Mouse (Mus musculus) spleen, adult 2 months (tissue): ENCODE measurements around the gene Icmt. TPM values are rescaled to one million over a fixed set of nuclear protein-coding genes. Genes with fewer than 3 reads are reported as not detected.

ENCODE experiments used
- DNase-seq, 2 experiments: peaks; one replicate each; pipeline versions ENCODE4 v3.0.0 to v3.0.0-alpha.2; 2012 to 2021; ENCODE audit warnings: low spot score in 2 of 2, low read depth in 1 of 2
- H3K27ac ChIP-seq: fragments of 200-500 bp; 2 replicates; pipeline ENCODE4 v1.5.1; 2012; ENCODE audit warnings: low read length, inconsistent platforms; ENCODE audit not compliant: insufficient read depth
- H3K27me3 ChIP-seq: fragments of 200-500 bp; 2 replicates; pipeline ENCODE4 v1.6.1; 2012; ENCODE audit warnings: mild to moderate bottlenecking, moderate library complexity, low read length, inconsistent platforms; ENCODE audit not compliant: control insufficient read depth, insufficient read depth
- H3K36me3 ChIP-seq: fragments of 200-500 bp; 2 replicates; pipeline ENCODE4 v1.6.1; 2012; ENCODE audit warnings: mild to moderate bottlenecking, low read length, inconsistent platforms; ENCODE audit not compliant: control insufficient read depth, insufficient read depth
- H3K4me1 ChIP-seq: fragments of 200-500 bp; 2 replicates; pipeline ENCODE4 v1.6.1; 2011; ENCODE audit warnings: inconsistent platforms; ENCODE audit not compliant: control insufficient read depth, insufficient read depth, insufficient read length
- H3K4me3 ChIP-seq: fragments of 200-500 bp; 2 replicates; pipeline ENCODE4 v1.5.1; 2011; ENCODE audit warnings: mild to moderate bottlenecking, inconsistent platforms; ENCODE audit not compliant: insufficient read depth, insufficient read length; ENCODE audit errors: extremely low read depth
- CTCF ChIP-seq: fragments of 200-500 bp; IDR thresholded peaks from 2 replicates; pipeline ENCODE4 v1.5.1; 2011; ENCODE audit warnings: mild to moderate bottlenecking, inconsistent platforms; ENCODE audit not compliant: insufficient read depth, insufficient read length, insufficient replicate concordance; ENCODE audit errors: extremely low read depth
- POLR2A ChIP-seq: fragments of 200-500 bp; IDR thresholded peaks from 2 replicates; pipeline ENCODE4 v1.6.1; 2011; ENCODE audit warnings: low read depth, low read length, inconsistent platforms
- WGBS: fragments of 180-500 bp; shearing (Covaris S2); methylation state at CpG from one replicate; pipeline ENCODE4 v1.1.7; 2018; 5-methylcytosine and 5-hydroxymethylcytosine counted together
- polyA plus RNA-seq: library from polyadenylated mRNA; depleted of rRNA; stranded (reverse); fragments of >200 nt; gene quantifications from 2 replicates; pipeline ENCODE4 v1.2.3, GENCODE M21; 2012

The Icmt gene
- polyA plus RNA-seq, 1 experiment: 16.2 TPM

- WGBS: 41% methylated on average over 6 of the region's 6 CpGs
- Histone ChIP-seq H3K27ac (no peak within 1 kb of the TSS), H3K4me1 (peaks cover 8% of the 10 kb centered on the region), H3K4me3 (no peak within 1 kb of the TSS), H3K27me3 (peaks cover 16% of the 10 kb centered on the region), H3K36me3 (no peaks in the 10 kb centered on the region)
- no peak for DNase-seq
- TF ChIP-seq CTCF (no peak), POLR2A (no peak)
These were observed 5.5 kb upstream of the Icmt start, which contains the start of gene Hes3 for GRCm38 (mm10) chr4:152291562-152291961. Gene Hes3 (minus strand): TSS chr4:152291662.

- H3K27ac ChIP-seq: no peak overlapping the region
- H3K36me3 ChIP-seq: no peaks in the 10 kb centered on the region
- no peak for DNase-seq
- 50% methylated on average over 12 of the region's 12 CpGs for WGBS
- H3K4me3 ChIP-seq: no peak overlapping the region
- no peak for TF ChIP-seq CTCF
- no peak for TF ChIP-seq POLR2A
- H3K4me1 ChIP-seq: peaks cover 6% of the 10 kb centered on the region
- H3K27me3 ChIP-seq: peaks cover 14% of the 10 kb centered on the region
These were observed 4.8 kb upstream of the Icmt start for GRCm38 (mm10) chr4:152292102-152292765.

- 43% methylated on average over 10 of the region's 10 CpGs for WGBS
- Histone ChIP-seq H3K27ac (no peak overlapping the region), H3K4me3 (no peak overlapping the region), H3K27me3 (peaks cover 14% of the 10 kb centered on the region), H3K36me3 (no peaks in the 10 kb centered on the region), H3K4me1 (peaks cover 11% of the 10 kb centered on the region)
- no peak for DNase-seq
- TF ChIP-seq POLR2A (no peak), CTCF (no peak)
These were observed 2.7 kb upstream of the Icmt start for GRCm38 (mm10) chr4:152294188-152294929.

- Histone ChIP-seq H3K4me3 (no peak overlapping the region), H3K36me3 (no peaks in the 10 kb centered on the region), H3K27me3 (peaks cover 6% of the 10 kb centered on the region), H3K4me1 (peaks cover 10% of the 10 kb centered on the region), H3K27ac (no peak overlapping the region)
- TF ChIP-seq POLR2A (no peak), CTCF (no peak)
- WGBS: 4% methylated on average over 4 of the region's 4 CpGs
- no peak for DNase-seq
These were observed 1.1 kb upstream of the Icmt start for GRCm38 (mm10) chr4:152295916-152296315.

- H3K4me1 ChIP-seq: peaks cover 10% of the 10 kb centered on the region
- H3K36me3 ChIP-seq: peaks cover 1% of the 10 kb centered on the region; the same call in 1 of the 2 replicates
- DNase-seq: no peak
- peak overlapping the region; percentile 81 for H3K4me3 ChIP-seq
- H3K27ac ChIP-seq: peak overlapping the region; percentile 86; the same call in 1 of the 2 replicates
- no peak for TF ChIP-seq POLR2A
- TF ChIP-seq CTCF: no peak
- peaks cover 5% of the 10 kb centered on the region for H3K27me3 ChIP-seq
- WGBS: 7% methylated on average over 8 of the region's 8 CpGs
These were observed 656 bp upstream of the Icmt start for GRCm38 (mm10) chr4:152296371-152296770.

GRCm38 (mm10) chr4:152298836-152299235 is 1.8 kb downstream of the Icmt start:
- DNase-seq: no peak
- Histone ChIP-seq H3K4me3 (no peak overlapping the region), H3K36me3 (peaks cover 14% of the 10 kb centered on the region), H3K27ac (no peak overlapping the region), H3K27me3 (no peaks in the 10 kb centered on the region), H3K4me1 (peaks cover 10% of the 10 kb centered on the region)
- WGBS: 91% methylated on average over 14 of the region's 14 CpGs
- TF ChIP-seq CTCF (no peak), POLR2A (no peak)
